Mouse (Mus musculus): ENCODE results near the gene Kcnmb2. TPM values are rescaled to one million over a fixed set of nuclear protein-coding genes. Genes with fewer than 3 reads are reported as not detected.

The Kcnmb2 gene
- polyA plus RNA-seq, 1 experiment from 2014 or later: 3.8 TPM

DNA sequence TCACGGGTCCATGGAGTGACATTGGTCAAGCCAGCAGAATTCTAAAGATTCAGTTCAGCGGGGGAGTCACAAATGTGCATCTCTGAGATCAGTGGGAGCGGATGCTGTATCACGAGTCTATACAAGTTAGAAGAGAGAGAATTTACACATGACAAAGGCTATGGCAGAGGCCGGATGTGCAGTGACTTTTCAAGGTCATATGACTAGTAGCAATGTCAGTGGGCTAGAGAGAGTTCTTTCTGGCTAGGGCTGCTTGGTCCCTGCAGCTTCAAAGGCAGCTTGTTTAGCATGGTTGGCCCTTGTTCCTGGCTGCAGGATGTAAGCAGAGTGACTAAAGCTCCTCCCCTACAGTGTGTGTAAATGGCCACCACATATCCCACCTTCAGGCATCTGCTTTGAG lies 217.5 kb downstream of the Kcnmb2 start:
- no peak overlapping the region for H3K27ac ChIP-seq (ENCODE audit: low read length)
- 79% methylated on average over 5 of the region's 5 CpGs for WGBS
- no peak for ATAC-seq
- no peaks in the 10 kb centered on the region for H3K36me3 ChIP-seq (ENCODE audit: insufficient read depth, low read length)
- DNase-seq (ENCODE audit: low spot score): no peak
- no peaks in the 10 kb centered on the region for H3K27me3 ChIP-seq (replicated peaks; ENCODE audit: insufficient read depth, low read length)
- H3K9me3 ChIP-seq (ENCODE audit: low read length): no peaks in the 10 kb centered on the region
- no peak overlapping the region for H3K4me3 ChIP-seq (ENCODE audit: low read depth, low read length)
- H3K4me2 ChIP-seq (replicated peaks; ENCODE audit: low read depth, low read length): no peak overlapping the region
- H3K9ac ChIP-seq (replicated peaks; ENCODE audit: low read depth): no peak overlapping the region
- TF ChIP-seq EP300 (IDR thresholded peaks at IDR 0.05) (no peak), CTCF (IDR thresholded peaks at IDR 0.05) (no peak)
- H3K4me1 ChIP-seq (ENCODE audit: insufficient read depth, low read depth, low read length): no peaks in the 10 kb centered on the region

- Histone ChIP-seq H3K27ac (ENCODE audit: low read length) (no peak overlapping the region), H3K27me3 (replicated peaks; ENCODE audit: insufficient read depth, low read length) (no peaks in the 10 kb centered on the region), H3K9me3 (ENCODE audit: low read length) (no peaks in the 10 kb centered on the region), H3K9ac (replicated peaks; ENCODE audit: low read depth) (no peak overlapping the region), H3K4me2 (replicated peaks; ENCODE audit: low read depth, low read length) (no peak overlapping the region), H3K4me1 (ENCODE audit: insufficient read depth, low read depth, low read length) (no peaks in the 10 kb centered on the region), H3K36me3 (ENCODE audit: insufficient read depth, low read length) (no peaks in the 10 kb centered on the region), H3K4me3 (ENCODE audit: low read depth, low read length) (no peak overlapping the region)
- DNase-seq (ENCODE audit: low spot score) (no peak), ATAC-seq (no peak)
- 47% methylated on average over 3 of the region's 3 CpGs for WGBS
- no peak for TF ChIP-seq EP300 (IDR thresholded peaks at IDR 0.05)
- TF ChIP-seq CTCF (IDR thresholded peaks at IDR 0.05): no peak
These were observed 219.4 kb downstream of the Kcnmb2 start for GRCm38 (mm10) chr3:32121731-32122130.

GRCm38 (mm10) chr3:32125431-32125830 lies 223.1 kb downstream of the Kcnmb2 start:
- Histone ChIP-seq H3K4me2 (replicated peaks; ENCODE audit: low read depth, low read length) (no peak overlapping the region), H3K9me3 (ENCODE audit: low read length) (no peaks in the 10 kb centered on the region), H3K4me1 (ENCODE audit: insufficient read depth, low read depth, low read length) (no peaks in the 10 kb centered on the region), H3K27me3 (replicated peaks; ENCODE audit: insufficient read depth, low read length) (no peaks in the 10 kb centered on the region), H3K4me3 (ENCODE audit: low read depth, low read length) (no peak overlapping the region), H3K27ac (ENCODE audit: low read length) (no peak overlapping the region), H3K36me3 (ENCODE audit: insufficient read depth, low read length) (no peaks in the 10 kb centered on the region), H3K9ac (replicated peaks; ENCODE audit: low read depth) (no peak overlapping the region)
- TF ChIP-seq EP300 (IDR thresholded peaks at IDR 0.05): no peak
- TF ChIP-seq CTCF (IDR thresholded peaks at IDR 0.05): no peak
- WGBS: 57% methylated on average over 4 of the region's 4 CpGs
- DNase-seq (ENCODE audit: low spot score): no peak
- no peak for ATAC-seq

DNA sequence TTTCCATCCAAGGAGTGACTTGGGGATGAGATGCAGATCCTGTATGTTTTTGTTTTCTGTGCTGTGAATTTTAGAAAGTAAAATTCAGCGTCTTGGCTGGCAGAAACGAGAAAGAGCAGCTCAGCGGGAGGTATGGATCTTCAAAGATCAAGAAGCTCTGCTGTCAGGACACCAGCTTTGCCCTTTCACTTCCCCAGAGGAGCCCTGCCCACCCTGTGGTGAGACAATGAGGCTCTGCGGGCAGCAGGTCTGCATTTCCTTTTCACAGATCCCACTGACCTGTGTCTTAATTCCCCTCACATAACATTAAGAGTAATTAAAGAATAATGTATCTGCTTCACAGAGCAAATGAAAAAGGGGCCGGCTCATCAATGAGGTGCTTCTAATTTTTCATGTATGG lies 226.1 kb downstream of the Kcnmb2 start:
- no peaks in the 10 kb centered on the region for H3K4me1 ChIP-seq (ENCODE audit: insufficient read depth, low read depth, low read length)
- TF ChIP-seq CTCF (IDR thresholded peaks at IDR 0.05): no peak
- TF ChIP-seq EP300 (IDR thresholded peaks at IDR 0.05): no peak
- H3K9me3 ChIP-seq (ENCODE audit: low read length): no peaks in the 10 kb centered on the region
- ATAC-seq (no peak), DNase-seq (ENCODE audit: low spot score) (no peak)
- H3K36me3 ChIP-seq (ENCODE audit: insufficient read depth, low read length): no peaks in the 10 kb centered on the region
- H3K27me3 ChIP-seq (replicated peaks; ENCODE audit: insufficient read depth, low read length): no peaks in the 10 kb centered on the region
- no peak overlapping the region for H3K4me3 ChIP-seq (ENCODE audit: low read depth, low read length)
- 14% methylated on average over 5 of the region's 5 CpGs for WGBS
- H3K9ac ChIP-seq (replicated peaks; ENCODE audit: low read depth): no peak overlapping the region
- H3K4me2 ChIP-seq (replicated peaks; ENCODE audit: low read depth, low read length): no peak overlapping the region
- H3K27ac ChIP-seq (ENCODE audit: low read length): no peak overlapping the region

- Histone ChIP-seq H3K4me3 (ENCODE audit: low read depth, low read length) (no peak overlapping the region), H3K9ac (replicated peaks; ENCODE audit: low read depth) (no peak overlapping the region), H3K9me3 (ENCODE audit: low read length) (no peaks in the 10 kb centered on the region), H3K27ac (ENCODE audit: low read length) (no peak overlapping the region), H3K4me1 (ENCODE audit: insufficient read depth, low read depth, low read length) (no peaks in the 10 kb centered on the region), H3K4me2 (replicated peaks; ENCODE audit: low read depth, low read length) (no peak overlapping the region), H3K27me3 (replicated peaks; ENCODE audit: insufficient read depth, low read length) (no peaks in the 10 kb centered on the region), H3K36me3 (ENCODE audit: insufficient read depth, low read length) (no peaks in the 10 kb centered on the region)
- ATAC-seq: no peak
- WGBS: 26% methylated on average over 1 of the region's 1 CpGs
- no peak for DNase-seq (ENCODE audit: low spot score)
- TF ChIP-seq EP300 (IDR thresholded peaks at IDR 0.05) (no peak), CTCF (IDR thresholded peaks at IDR 0.05) (no peak)
These were observed 228.4 kb downstream of the Kcnmb2 start for GRCm38 (mm10) chr3:32130696-32131095.

GRCm38 (mm10) chr3:32132395-32133004 lies 230.2 kb downstream of the Kcnmb2 start:
- 88% methylated on average over 3 of the region's 3 CpGs for WGBS
- no peaks in the 10 kb centered on the region for H3K4me1 ChIP-seq (ENCODE audit: insufficient read depth, low read depth, low read length)
- no peak for ATAC-seq
- H3K36me3 ChIP-seq (ENCODE audit: insufficient read depth, low read length): no peaks in the 10 kb centered on the region
- H3K9ac ChIP-seq (replicated peaks; ENCODE audit: low read depth): no peak overlapping the region
- H3K27ac ChIP-seq (ENCODE audit: low read length): no peak overlapping the region
- no peaks in the 10 kb centered on the region for H3K27me3 ChIP-seq (replicated peaks; ENCODE audit: insufficient read depth, low read length)
- H3K4me2 ChIP-seq (replicated peaks; ENCODE audit: low read depth, low read length): no peak overlapping the region
- no peaks in the 10 kb centered on the region for H3K9me3 ChIP-seq (ENCODE audit: low read length)
- no peak for DNase-seq (ENCODE audit: low spot score)
- TF ChIP-seq CTCF (IDR thresholded peaks at IDR 0.05) (no peak), EP300 (IDR thresholded peaks at IDR 0.05) (no peak)
- no peak overlapping the region for H3K4me3 ChIP-seq (ENCODE audit: low read depth, low read length)

- 80% methylated on average over 5 of the region's 5 CpGs for WGBS
- Histone ChIP-seq H3K27me3 (replicated peaks; ENCODE audit: insufficient read depth, low read length) (no peaks in the 10 kb centered on the region), H3K27ac (ENCODE audit: low read length) (no peak overlapping the region), H3K4me1 (ENCODE audit: insufficient read depth, low read depth, low read length) (no peaks in the 10 kb centered on the region), H3K9ac (replicated peaks; ENCODE audit: low read depth) (no peak overlapping the region), H3K4me3 (ENCODE audit: low read depth, low read length) (no peak overlapping the region), H3K36me3 (ENCODE audit: insufficient read depth, low read length) (no peaks in the 10 kb centered on the region), H3K4me2 (replicated peaks; ENCODE audit: low read depth, low read length) (no peak overlapping the region), H3K9me3 (ENCODE audit: low read length) (no peaks in the 10 kb centered on the region)
- DNase-seq (ENCODE audit: low spot score) (no peak), ATAC-seq (no peak)
- no peak for TF ChIP-seq EP300 (IDR thresholded peaks at IDR 0.05)
- no peak for TF ChIP-seq CTCF (IDR thresholded peaks at IDR 0.05)
These were observed 241.9 kb downstream of the Kcnmb2 start for GRCm38 (mm10) chr3:32144194-32144593.

All from lung, postnatal 0 days (tissue).